Mouse (Mus musculus) lung, postnatal 4 days (tissue): ENCODE results near the gene St3gal3.

Experiments used
- DNase-seq, 2 experiments: peaks; one replicate each; pipeline ENCODE4 v3.0.0; 2021

The St3gal3 gene

DNA sequence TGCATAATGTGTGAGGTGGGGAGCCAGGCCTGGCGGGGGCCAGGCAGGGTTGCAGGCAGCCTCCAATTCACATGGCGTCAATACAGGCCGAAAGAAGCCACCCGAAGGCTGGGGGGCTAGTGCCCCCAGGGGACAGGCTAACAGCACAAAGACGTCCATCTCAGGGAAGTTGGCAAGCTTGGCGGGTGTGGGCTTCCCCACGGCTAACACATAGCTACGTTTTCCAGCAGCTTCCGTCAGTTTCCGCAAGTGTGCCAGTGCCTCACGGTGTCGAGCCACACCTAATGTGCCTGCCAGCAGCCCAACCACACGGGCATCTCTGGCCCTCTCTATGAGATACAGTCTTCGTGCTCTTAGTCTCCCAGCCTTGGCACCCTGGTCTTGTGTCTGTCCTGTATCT is 244.7 kb downstream of the St3gal3 start:
- no peak for DNase-seq

DNA sequence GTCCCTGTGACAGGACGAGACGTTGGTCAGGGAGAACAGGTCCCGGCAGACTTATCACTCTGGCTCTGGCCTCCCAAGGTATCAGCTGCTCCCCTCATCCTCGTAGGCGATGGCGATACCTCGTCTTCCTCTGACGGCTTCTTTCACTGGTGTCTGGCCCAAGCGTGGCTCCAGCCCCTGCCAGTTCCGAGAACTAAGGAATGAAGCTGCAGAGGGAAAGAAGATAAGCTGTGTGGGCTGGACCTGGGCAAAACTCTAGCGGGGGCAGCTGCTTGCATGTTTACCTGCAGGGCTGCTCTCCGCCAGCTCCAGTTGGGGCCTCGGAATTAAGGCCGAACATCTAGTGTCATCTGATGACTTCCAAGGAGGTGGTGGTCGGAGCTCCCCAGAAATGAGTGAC is 245.2 kb downstream of the St3gal3 start:
- DNase-seq, result no peak

DNA sequence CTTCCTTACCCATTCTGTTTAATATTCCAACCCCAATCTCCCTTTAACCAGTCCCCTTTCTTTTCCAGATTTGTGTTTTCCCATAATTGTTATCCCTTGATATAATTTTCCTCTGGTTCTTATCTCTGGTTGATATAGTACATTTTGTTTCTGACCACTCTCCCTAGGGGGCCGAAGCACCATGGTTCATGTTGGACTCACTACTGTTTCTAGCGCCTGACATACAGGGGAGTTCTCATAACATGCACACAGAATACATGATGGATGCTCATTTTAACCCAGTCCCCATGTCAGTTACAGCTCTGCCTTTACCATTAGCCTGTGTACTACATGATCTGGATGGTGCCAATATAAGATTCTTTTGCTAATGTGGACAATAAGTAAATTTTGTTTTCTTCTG is 246.8 kb downstream of the St3gal3 start:
- no peak for DNase-seq

DNA sequence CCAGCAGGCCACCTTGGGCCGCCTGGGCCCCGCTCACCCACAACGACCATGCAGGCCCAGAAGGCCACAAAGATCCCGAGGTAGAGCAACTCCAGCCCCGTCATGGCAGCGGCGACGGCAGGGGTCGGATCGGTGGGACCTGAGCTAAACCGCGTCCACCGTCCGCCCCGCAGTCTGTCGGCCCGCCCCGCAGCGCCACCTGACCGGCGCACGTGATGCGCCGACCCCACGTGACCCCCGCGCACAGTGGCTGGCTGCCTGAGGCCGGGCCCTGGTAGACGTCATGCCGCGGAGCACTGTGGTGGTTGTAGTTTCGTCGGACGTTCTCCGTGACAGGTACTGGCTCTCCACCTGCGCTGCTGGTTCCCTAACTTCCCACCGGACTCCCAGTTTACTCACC is 247.6 kb downstream of the St3gal3 start, which contains the start of gene Atp6v0b:
Gene Atp6v0b (minus strand): TSS at position 201 of the 400 bp plus-strand sequence.
- peak; percentile 94 to 95 for DNase-seq

DNA sequence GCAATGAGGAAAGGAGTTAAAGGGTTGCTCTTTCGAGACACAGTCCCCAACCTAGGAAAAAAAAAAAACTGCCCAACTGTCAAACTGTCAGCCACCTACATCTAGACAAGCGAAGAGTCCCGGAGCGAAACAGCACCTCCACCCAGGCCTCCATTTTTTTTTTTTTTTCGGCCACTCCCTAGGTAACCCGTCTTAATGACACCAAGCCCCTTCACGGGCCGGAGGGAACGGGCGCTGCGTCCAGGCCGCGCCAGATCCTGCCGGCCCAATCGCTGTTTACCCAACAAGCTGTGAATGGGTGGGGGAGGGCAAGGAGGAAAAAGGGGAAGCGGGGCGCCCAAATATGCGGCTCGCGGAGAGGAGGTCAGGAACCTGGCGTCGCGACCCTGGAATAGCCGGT is 248.1 kb downstream of the St3gal3 start:
- DNase-seq, result peak in 1 of 2 experiments; percentile 55

DNA sequence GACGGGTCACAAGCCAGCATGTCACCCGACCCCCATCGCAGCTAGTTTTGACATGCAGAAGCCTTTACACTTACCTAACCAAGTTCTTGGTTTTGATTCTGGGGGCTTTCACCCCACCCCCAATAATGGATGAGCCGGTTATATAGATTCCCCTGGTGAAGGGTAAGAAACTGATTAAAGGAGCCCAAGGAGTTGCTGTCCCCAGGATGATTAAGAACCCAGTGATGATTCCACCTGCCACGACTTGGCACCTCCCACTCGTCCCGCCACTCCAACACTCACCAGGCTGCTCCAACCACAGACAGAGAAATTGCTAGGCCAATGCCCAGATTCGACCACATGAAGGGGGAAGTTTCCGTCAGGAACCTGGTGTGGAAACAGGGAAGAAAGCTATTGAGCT is 248.7 kb downstream of the St3gal3 start:
- no peak for DNase-seq

DNA sequence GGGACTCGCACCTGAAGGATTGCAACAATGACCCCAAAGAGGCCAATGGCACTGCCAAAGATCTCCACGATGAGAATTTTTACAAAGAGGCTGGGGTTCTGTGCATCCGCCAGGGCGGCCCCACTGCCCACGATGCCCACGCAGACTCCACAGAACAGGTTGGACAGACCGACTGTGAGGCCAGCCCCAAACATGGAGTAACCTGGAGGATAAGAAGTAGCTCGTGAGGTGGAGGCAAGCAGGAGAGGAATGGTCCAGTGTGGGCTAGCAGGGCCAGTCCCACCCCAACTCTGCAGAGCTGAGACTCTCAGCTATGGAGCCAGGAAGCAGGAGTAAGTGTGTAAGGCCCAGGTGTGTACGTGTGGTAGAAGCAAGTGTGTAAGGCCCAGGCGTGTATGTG is 249.6 kb downstream of the St3gal3 start:
- no peak for DNase-seq

DNA sequence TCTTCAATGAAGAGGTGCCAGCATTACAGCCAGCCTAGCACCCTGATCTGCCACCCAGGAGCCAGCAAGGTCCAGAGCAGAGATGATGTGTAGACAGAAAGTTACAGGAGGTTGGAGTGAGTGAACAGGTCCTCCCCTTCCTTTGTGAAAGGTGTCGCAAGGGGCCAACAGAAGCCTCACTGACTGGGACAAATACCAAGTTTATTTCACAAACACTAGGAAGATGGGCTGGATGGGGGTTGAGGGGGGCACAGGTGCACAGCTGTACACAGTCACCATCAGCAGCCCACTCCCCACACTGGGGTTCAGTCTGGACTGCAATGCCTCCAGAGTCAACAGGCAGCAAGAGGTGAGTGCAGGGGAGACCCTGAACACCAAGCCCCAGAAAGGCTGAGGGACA is 250.6 kb downstream of the St3gal3 start:
- DNase-seq, result no peak

DNA sequence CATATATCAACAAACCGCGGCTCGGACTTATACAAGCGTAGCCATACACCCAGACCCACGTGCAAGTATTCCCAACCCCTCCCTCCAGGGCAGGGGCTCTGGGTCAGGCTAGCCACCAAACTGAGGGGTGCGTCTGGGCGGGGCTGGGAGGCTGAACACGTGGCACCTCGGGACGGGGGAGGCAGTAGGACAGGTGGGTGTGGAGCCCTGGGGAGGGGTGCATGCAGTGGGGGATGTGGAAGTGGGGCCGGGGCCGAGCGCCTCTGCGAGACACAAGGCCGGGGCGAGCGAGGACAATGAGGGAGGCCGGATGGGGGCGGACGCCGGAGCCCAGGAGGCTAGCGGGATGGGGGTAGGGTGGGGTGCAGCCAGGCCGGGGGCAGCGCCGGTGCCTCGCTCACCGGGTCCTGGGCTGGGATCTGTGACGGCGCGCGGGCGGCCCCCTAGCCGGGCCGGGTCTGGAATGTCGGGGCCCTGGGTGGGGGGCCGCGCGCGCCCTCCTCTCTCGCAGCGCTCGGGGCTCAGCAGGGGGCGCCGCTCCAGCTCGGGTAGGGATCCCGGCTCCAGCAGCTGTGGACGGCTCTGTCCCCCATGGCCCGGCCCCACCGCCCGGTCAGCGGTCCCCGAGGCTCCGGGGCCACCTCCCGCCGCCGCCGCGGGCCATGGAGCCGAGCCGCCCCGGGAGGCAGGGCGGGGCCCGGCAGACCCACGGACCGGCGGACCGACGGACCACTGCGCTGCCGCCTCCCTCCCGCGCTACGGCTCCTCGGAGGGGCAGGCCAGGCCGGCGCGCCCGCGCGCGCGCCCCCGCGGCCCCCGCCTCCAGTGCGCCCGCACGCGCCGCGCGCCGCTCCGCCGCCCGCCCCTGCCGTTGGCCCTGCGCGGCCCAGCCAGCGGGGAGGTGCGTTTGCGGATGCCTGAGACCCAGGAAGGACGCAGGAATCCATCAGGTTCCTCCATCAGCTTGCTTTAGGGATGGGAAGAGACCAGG is 251.7 kb downstream of the St3gal3 start, which contains the start of gene B4galt2:
Gene B4galt2 (minus strand): TSS at position 787 of the 991 bp plus-strand sequence.
- DNase-seq, result peak; percentile 67 to 79
